Mouse (Mus musculus): Measurements from ENCODE around the gene Rplp2. TPM values are rescaled to one million over a fixed set of nuclear protein-coding genes. Genes with fewer than 3 reads are reported as not detected.
A peak's percentile ranks its signal among the peaks of the same experiment; 100 is the strongest.

The Rplp2 gene
- polyA plus RNA-seq, 1 experiment from 2014 or later: 1,214 TPM

DNA sequence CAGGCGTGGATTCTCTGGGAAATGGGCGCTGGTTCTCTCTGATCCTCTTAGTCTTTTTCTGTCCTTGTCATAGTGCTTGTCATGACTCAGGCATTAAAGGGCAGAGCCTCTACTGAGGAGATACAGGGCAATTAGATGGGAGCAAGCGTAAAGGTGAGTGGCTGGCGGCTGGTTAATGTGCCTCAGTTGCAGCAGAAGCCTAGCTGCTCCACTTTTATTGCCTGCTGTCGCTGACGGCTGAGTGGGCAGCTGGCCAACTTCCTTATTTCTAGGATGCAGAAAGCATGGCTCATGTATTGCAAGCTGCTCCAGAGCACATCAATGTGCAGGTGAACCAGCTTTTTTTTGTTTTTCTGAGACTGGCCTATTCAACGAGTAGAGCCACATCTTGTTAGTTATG is 28.2 kb upstream of the Rplp2 start:
- WGBS: 37% methylated on average over 7 of the region's 7 CpGs
- Histone ChIP-seq H3K27me3 (no peaks in the 10 kb centered on the region), H3K4me1 (peaks cover 4% of the 10 kb centered on the region), H3K27ac (no peak overlapping the region), H3K4me3 (no peak overlapping the region), H3K4me2 (replicated peaks) (no peak overlapping the region), H3K36me3 (no peaks in the 10 kb centered on the region), H3K9ac (no peak overlapping the region), H3K9me3 (no peaks in the 10 kb centered on the region)
- ATAC-seq (ENCODE audit: low FRiP score, low read depth): no peak

- no peaks in the 10 kb centered on the region for H3K27me3 ChIP-seq
- no peak overlapping the region for H3K9ac ChIP-seq
- WGBS: 78% methylated on average over 9 of the region's 9 CpGs
- no peak overlapping the region for H3K27ac ChIP-seq
- peaks cover 4% of the 10 kb centered on the region for H3K4me1 ChIP-seq
- no peak for ATAC-seq (ENCODE audit: low FRiP score, low read depth)
- H3K4me2 ChIP-seq (replicated peaks): no peak overlapping the region
- H3K36me3 ChIP-seq: no peaks in the 10 kb centered on the region
- H3K9me3 ChIP-seq: no peaks in the 10 kb centered on the region
- no peak overlapping the region for H3K4me3 ChIP-seq
These were observed 27.0 kb upstream of the Rplp2 start for GRCm38 (mm10) chr7:141420030-141420702.

GRCm38 (mm10) chr7:141423811-141424210 is 23.4 kb upstream of the Rplp2 start:
- no peak overlapping the region for H3K27ac ChIP-seq
- H3K9me3 ChIP-seq: no peaks in the 10 kb centered on the region
- 70% methylated on average over 4 of the region's 4 CpGs for WGBS
- no peak for ATAC-seq (ENCODE audit: low FRiP score, low read depth)
- H3K36me3 ChIP-seq: no peaks in the 10 kb centered on the region
- no peak overlapping the region for H3K4me2 ChIP-seq (replicated peaks)
- no peaks in the 10 kb centered on the region for H3K27me3 ChIP-seq
- H3K9ac ChIP-seq: no peak overlapping the region
- H3K4me1 ChIP-seq: peaks cover 8% of the 10 kb centered on the region
- no peak overlapping the region for H3K4me3 ChIP-seq

- Histone ChIP-seq H3K27me3 (no peaks in the 10 kb centered on the region), H3K4me1 (peaks cover 21% of the 10 kb centered on the region), H3K9ac (no peak overlapping the region), H3K4me3 (no peak overlapping the region), H3K4me2 (replicated peaks) (no peak overlapping the region), H3K9me3 (no peaks in the 10 kb centered on the region), H3K27ac (no peak overlapping the region), H3K36me3 (peaks cover 22% of the 10 kb centered on the region)
- ATAC-seq (ENCODE audit: low FRiP score, low read depth): no peak
- WGBS: 80% methylated on average over 12 of the region's 12 CpGs
These were observed 20.0 kb upstream of the Rplp2 start for GRCm38 (mm10) chr7:141426948-141427730.

- peaks cover 38% of the 10 kb centered on the region for H3K36me3 ChIP-seq
- 59% methylated on average over 5 of the region's 5 CpGs for WGBS
These were observed 18.5 kb upstream of the Rplp2 start for GRCm38 (mm10) chr7:141428701-141429100.

GRCm38 (mm10) chr7:141429310-141429709 is 17.9 kb upstream of the Rplp2 start, which contains the start of gene Cend1:
Gene Cend1, minus strand, starts transcription at chr7:141429491.
- H3K4me2 ChIP-seq (replicated peaks): peak within 1 kb of the TSS; percentile 62
- 0 out of 2 replicates have a peak within 1 kb of the TSS, but pooled peaks have one; percentile 22 for H3K27ac ChIP-seq
- WGBS: 4% methylated on average over 19 of the region's 19 CpGs
- H3K9ac ChIP-seq: peak within 1 kb of the TSS; percentile 56
- no peaks in the 10 kb centered on the region for H3K27me3 ChIP-seq
- peak; percentile 78 for ATAC-seq (ENCODE audit: low FRiP score, low read depth)
- peak within 1 kb of the TSS; percentile 36 for H3K4me3 ChIP-seq
- H3K9me3 ChIP-seq: no peaks in the 10 kb centered on the region
- H3K4me1 ChIP-seq: peaks cover 32% of the 10 kb centered on the region
- H3K36me3 ChIP-seq: peaks cover 40% of the 10 kb centered on the region

More at GRCm38 (mm10) chr7:141428701-141429100, 18.5 kb upstream of the Rplp2 start:
- Histone ChIP-seq H3K27ac (no peak overlapping the region), H3K27me3 (no peaks in the 10 kb centered on the region), H3K9me3 (no peaks in the 10 kb centered on the region), H3K4me3 (peak overlapping the region; percentile 36), H3K4me2 (replicated peaks) (peak overlapping the region; percentile 62), H3K9ac (peak overlapping the region; percentile 56; the same call in 1 of the 2 replicates), H3K4me1 (peaks cover 26% of the 10 kb centered on the region)
- ATAC-seq (ENCODE audit: low FRiP score, low read depth): no peak

GRCm38 (mm10) chr7:141429840-141430584 is 17.2 kb upstream of the Rplp2 start:
- no peak for ATAC-seq (ENCODE audit: low FRiP score, low read depth)
- H3K4me3 ChIP-seq: no peak overlapping the region
- H3K4me1 ChIP-seq: peaks cover 39% of the 10 kb centered on the region
- peaks cover 40% of the 10 kb centered on the region for H3K36me3 ChIP-seq
- 0 out of 2 replicates have a peak overlapping the region, but pooled peaks have one; percentile 22 for H3K27ac ChIP-seq
- peak overlapping the region; percentile 62 for H3K4me2 ChIP-seq (replicated peaks)
- H3K9ac ChIP-seq: 0 out of 2 replicates have a peak overlapping the region, but pooled peaks have one; percentile 56
- H3K27me3 ChIP-seq: no peaks in the 10 kb centered on the region
- WGBS: 64% methylated on average over 9 of the region's 9 CpGs
- no peaks in the 10 kb centered on the region for H3K9me3 ChIP-seq

GRCm38 (mm10) chr7:141430585-141431240 is 16.5 kb upstream of the Rplp2 start:
- Histone ChIP-seq H3K4me1 (peaks cover 46% of the 10 kb centered on the region), H3K4me3 (no peak overlapping the region), H3K27ac (no peak overlapping the region), H3K4me2 (replicated peaks) (no peak overlapping the region), H3K36me3 (peaks cover 40% of the 10 kb centered on the region), H3K9me3 (no peaks in the 10 kb centered on the region), H3K9ac (0 out of 2 replicates have a peak overlapping the region, but pooled peaks have one; percentile 56), H3K27me3 (no peaks in the 10 kb centered on the region)
- WGBS: 95% methylated on average over 9 of the region's 9 CpGs
- ATAC-seq (ENCODE audit: low FRiP score, low read depth): no peak

- H3K9ac ChIP-seq: no peak overlapping the region
- H3K36me3 ChIP-seq: peaks cover 40% of the 10 kb centered on the region
- 91% methylated on average over 19 of the region's 19 CpGs for WGBS
- peaks cover 55% of the 10 kb centered on the region for H3K4me1 ChIP-seq
- H3K4me3 ChIP-seq: no peak overlapping the region
- no peak overlapping the region for H3K27ac ChIP-seq
- H3K9me3 ChIP-seq: no peaks in the 10 kb centered on the region
- H3K27me3 ChIP-seq: no peaks in the 10 kb centered on the region
- ATAC-seq (ENCODE audit: low FRiP score, low read depth): no peak
- H3K4me2 ChIP-seq (replicated peaks): no peak overlapping the region
These were observed 15.6 kb upstream of the Rplp2 start for GRCm38 (mm10) chr7:141431434-141432185.

GRCm38 (mm10) chr7:141432186-141432611 is 15.0 kb upstream of the Rplp2 start:
- Histone ChIP-seq H3K27ac (no peak overlapping the region), H3K36me3 (peaks cover 40% of the 10 kb centered on the region), H3K9me3 (no peaks in the 10 kb centered on the region), H3K9ac (no peak overlapping the region), H3K4me1 (peaks cover 60% of the 10 kb centered on the region), H3K4me2 (replicated peaks) (no peak overlapping the region), H3K4me3 (no peak overlapping the region), H3K27me3 (no peaks in the 10 kb centered on the region)
- no peak for ATAC-seq (ENCODE audit: low FRiP score, low read depth)
- WGBS: 81% methylated on average over 8 of the region's 8 CpGs
